Mouse (Mus musculus) ovary, postnatal 14 days (tissue): ENCODE data around the gene Nhs.

Source experiments
- DNase-seq: peaks from one replicate; pipeline ENCODE4 v3.0.0; 2022; ENCODE audit warnings: low spot score

The Nhs gene

DNA sequence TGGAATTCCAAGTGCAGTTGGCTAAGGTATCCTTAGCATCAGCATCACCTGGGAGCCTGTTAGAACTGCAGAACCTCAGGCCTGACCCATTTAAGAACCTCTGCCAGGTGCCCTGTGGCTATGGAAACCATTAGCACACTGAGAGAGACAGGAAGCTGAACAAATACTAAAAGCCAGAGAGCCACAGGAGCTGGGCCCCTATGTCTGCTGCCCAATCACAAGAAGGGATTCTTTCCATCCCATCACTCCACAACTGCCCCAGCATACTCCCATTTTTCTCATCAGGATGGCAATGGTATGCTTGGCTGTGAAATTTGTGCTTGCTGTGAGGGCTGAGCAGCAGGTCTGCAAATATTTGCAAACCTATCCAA lies 232.9 kb downstream of the Nhs start:
- DNase-seq = no peak

DNA sequence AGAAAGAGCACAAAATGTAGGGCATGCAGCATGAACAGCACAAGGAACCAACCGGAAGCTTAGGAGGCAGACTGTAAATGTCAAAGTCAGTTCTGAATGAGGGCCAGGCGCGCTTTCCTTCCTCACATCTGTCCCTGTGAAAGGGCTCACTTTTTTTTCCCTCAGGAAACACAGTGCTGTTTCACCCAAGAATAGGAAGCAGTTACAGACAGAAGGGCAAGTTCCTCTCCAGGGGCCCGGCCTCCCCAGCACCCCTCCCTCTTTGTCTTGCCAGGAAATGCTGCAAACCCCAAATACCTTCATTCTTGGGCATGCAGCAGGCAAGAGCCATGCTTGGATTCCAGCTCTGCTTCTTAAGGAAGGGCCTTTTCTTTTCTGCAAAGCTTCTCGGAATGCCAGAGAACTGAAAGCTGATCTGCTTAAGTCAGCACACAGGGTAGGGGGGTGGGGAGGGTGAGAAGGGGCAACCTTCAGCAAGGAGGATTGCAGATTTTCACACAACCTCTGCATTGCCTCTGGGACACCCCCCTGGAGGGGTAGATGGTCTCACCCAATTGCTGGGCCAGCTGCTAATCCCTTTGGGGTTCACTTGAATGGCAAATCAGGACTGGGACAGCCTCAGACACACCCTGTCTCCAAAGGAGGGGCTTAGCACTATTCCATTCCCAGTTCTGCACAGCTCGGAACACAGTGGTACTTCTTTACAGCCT lies 233.4 kb downstream of the Nhs start:
- DNase-seq = no peak

DNA sequence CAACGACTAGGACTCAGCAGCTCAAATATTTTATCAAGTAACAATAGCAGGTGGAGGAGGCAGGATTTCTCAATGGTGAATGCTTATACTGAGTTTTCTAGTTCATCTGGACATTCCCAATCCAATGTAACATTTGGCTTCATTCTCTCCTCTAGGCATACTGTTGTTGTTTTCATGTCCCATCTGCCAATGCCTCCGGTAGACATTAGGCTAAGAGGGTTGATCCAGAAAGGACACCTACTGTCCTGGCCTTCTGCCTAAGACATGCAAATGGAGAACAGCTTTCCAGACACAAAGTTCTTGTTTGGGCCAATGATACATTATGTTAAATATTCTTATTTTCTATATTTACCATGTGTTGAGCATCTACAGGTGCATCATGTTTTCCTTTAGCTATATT lies 236.9 kb downstream of the Nhs start:
- no peak for DNase-seq

DNA sequence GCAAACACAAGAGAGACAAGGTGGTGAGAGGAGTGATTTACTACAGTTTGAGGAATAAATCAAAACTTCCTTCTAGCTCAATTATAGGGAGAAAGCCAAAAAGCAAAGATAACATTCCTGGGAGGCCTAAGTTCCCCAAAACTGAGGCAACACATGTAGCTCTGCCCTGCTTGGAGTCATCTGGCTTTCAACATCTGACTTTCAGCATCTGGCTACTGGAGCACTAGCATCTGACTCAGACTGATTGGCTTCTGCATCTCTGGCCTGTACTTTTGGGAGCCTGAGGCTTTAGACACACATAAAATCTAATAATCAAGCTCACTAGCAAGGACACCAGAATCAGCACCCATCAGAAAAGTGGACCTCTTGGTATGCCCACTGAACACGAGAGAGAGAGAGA lies 237.9 kb downstream of the Nhs start:
- no peak for DNase-seq

DNA sequence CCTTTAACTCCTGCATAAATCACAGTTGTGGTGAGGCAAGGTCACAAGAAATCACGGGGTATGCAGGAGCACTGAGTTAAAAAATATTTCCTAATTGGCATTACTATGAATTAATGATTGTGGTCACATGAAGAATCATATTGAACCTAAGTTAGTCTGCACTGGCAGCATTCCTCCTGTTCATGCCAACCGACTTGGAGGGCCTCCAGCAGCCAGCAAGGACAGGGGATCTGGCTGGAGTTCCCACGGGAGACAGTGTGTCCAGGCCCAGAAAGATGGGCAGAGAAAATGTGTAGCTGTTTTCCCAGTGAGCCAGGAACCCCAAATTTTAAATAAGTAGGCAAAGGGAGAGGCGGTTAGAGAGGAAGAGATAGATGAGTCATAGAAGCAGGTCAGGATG lies 249.6 kb downstream of the Nhs start:
- DNase-seq = no peak

DNA sequence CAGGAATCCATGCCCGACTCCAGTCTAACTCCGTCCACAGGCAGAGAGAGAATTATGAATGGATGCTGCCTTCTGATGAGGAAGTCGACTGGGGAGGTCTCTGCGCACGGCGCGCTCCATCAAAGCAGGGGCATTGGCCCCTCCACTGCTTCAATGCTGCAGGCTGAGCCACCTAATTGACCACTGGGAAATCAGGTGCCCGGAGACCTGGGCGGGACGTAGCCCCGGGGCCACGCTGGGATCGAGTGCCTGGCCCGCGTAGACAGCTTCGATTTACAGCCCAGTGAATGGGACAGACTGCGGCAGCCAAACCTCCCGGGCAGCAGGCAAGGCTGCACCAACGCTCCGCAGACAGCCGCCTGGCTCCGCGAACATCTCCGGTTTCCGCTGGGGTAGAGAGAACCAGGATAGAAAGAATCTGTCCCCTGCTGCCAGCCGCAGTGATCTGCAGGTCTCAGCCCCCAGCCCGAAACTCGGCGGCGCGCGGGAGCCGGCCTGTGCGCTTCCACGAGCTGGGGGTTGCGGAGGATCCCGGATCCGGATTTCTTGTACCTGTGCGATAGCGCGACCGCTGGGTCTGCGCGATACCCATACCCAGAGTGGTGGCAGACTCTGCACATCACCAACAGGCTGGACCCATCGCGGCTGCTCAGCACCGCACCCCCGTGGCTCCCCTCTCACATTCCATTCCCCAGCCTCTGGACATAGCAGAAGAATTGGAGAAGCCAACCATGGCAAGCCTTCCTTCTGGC lies 250.7 kb downstream of the Nhs start:
- DNase-seq = no peak

DNA sequence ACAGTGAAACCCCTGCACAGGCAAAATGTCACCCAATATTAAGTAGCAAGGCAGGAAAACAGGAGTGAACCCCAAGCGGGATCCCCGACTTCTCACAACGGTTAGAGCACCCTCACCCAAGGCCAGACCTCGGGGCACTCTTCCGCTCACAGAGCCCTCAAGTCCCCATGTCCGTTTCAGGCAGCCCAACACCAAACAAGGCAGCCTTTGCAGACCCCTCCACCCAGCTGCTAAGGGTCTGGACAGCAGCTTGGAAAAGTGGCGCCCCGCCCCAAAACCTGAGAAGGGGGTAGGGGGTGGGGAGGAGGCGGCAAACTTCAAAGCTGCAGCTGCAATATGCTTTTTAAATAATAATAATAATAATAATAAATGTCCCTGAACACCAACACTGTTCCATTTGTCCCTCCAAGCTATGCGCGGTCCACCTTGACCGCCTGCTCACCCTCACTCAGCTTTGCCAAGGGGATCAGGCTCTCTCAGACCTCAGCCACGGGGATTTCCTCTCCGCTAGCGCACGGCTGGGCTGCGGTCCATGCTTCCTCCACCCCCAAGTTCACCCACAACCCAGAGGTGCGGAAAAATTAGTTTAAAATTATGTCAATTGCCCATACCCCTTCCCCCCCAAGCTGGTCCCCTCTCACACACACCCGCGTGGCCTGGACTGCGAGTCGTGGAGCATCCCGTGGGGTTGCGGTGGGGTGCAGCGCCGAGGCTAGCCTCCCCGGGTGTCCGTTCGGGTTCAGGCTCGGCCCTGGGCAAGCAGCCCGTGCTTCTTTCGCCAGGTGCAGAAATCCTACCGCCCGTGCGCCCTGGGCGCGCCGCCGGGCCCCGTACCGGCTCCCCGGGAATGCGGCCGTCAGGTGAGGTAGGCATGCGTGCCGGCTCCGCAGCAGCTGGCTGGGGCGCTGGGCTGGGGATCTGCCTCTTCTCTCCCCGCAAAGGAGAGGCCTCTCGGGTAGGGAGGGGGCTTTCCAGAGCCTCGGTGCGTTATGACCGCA lies 251.6 kb downstream of the Nhs start:
- DNase-seq = no peak

DNA sequence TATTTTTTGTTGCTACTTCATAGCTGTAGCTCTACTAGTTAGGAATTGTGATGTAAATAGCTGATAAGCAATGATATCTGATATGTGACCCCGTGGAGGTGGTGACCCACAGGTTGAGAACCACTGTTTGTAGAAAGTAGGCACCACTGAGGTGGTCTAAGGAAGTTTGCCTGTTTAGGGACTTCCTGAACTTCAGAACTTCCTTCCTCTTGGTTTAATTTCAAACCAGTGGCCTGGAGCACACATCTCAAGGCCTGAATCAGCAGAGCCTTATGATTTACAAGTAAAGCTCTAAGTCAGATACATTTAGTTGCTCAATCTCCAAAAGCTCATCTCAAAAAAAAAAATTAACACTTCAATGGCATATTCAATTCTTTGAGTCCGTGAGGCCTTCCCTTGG lies 265.1 kb downstream of the Nhs start:
- no peak for DNase-seq

DNA sequence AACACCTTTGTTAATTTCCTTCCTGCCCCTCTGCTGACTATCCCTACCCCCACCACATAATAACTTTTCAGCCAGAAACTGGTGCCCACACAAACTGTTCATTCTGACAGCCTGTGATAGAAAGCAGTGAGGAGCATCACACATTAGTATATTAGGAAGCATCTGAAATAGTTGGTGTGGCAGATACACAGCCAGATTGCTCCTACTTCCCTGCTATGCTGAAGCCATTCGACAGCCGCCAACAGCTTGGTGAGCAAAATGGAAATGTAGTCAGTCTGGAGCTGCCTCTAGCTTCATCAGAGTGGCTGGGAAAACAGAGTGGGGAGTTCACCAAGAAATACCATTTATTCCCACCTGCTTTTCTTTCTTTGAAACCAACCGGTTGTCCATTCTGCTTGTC lies 275.9 kb downstream of the Nhs start:
- DNase-seq = no peak

DNA sequence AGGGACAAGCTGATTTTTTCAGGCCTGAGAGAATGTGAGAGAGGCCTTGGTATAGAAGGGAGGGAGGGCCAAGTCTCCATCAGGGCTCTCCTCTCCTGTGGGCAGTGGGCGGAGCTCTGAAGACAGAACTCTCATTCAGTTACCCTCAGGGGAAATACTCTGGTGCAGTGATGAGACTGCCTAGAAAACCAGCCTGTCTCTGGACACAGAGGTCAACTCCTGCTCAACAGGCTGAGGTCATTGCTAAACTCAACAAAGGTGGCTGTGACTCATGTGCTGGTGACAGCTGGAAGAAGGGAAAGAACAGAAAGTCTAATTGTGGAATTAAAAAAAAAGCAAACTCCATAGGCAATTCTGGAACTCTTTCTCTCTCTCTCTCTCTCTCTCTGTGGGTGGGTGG lies 282.4 kb downstream of the Nhs start:
- DNase-seq = no peak

DNA sequence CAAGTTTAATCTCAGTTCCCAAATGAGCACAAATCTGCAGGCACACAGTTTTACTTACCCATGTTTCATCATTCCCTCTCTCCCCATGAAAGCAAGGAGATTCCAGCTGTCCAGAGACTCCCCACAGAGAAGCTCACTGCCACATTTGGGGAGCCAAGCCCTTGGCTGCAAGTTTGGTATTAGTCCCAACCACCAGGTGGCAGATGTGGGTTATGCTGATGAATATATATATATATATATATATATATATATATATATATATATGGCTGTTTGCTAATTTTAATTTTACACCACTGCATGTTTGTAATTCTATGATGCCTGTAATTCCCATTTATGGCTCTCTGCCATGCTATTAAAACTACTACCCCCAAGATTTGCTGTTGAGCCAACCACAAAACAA lies 286.0 kb downstream of the Nhs start:
- DNase-seq = no peak

DNA sequence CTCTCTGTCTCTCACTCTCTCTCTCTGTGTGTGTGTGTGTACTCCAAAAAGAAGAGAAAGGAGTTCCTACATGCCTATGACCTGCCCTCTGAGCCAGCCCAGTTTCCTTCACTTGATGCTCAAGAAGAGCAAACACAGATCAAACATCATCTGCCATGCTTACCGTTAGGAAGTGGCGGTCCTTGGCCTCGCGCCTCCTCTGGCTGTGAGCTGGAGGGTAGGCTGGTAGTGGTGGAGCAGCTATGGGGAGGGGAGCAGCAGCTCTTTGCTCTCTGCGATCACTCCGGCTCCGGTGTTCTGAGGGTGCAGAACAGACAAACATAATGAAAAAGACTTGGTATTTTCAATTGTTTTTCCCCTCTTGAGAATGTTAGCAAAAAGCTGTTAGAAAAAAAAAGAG lies 288.2 kb downstream of the Nhs start:
- DNase-seq = no peak

DNA sequence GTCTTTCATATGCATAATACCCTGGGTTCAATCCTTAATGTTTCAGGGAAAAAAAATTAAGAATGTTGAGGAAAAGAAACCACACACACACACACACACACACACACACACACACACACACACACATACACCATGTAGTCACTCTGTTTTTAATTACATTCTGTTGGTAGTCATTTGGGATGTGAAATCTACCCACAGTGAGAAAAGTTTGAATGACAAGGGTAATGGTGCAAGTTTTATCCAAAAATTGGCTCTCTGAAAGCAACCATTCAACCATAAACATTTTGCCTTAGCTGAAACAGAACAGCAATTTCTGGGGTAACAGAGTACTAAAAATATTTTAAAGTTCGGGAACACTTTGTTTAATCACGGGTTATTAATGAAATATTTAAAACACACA lies 303.9 kb downstream of the Nhs start:
- no peak for DNase-seq

DNA sequence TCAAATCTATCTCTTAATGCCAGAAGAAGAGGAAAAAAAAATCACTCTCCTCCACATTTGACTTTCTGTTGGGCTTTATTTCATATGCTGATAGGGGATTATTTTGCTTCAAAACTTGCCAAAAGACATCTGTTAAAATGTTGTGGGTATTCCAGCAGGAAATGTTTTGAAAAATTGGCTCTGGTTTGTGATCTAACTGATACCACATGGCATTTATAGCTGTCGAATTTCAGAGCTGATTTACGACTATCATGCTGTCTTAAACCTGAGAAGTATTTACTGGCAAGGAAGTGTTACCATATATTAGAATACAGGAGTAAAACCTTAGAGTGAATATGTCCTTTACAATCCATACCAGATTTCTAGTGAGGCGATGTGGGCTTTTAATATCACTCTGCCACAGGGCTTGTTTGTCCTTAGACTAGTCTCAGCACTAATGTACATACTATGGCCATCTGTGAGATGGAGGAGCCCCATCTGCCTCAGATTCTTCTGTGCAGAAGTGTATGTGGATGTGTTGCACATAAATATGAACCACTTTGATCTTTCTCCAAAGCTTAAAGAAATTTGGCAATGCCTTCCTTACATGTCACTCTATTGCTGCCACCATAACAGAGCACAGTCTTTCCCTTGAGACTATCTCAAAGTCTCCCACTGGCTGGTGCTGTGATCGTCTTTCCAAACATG lies 305.8 kb downstream of the Nhs start:
- no peak for DNase-seq

DNA sequence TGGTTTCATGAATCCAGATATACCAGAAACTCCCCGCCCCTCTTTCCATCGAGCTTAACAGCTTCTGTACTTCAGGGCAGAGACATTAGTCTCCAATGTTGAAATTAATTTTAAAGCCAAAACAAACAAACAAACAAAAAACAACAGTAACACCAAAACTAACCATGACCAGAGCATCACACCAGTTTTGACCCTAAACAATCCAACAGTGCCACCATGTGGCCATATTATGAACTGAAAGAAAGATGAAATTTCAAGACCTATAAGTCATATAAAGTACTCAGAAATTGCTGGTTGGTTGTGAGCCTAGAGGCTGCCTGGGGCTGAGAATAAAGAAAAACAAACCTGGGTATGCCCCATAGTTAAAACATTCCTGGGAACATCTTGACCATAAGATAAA lies 333.3 kb downstream of the Nhs start:
- DNase-seq = peak; percentile 25

DNA sequence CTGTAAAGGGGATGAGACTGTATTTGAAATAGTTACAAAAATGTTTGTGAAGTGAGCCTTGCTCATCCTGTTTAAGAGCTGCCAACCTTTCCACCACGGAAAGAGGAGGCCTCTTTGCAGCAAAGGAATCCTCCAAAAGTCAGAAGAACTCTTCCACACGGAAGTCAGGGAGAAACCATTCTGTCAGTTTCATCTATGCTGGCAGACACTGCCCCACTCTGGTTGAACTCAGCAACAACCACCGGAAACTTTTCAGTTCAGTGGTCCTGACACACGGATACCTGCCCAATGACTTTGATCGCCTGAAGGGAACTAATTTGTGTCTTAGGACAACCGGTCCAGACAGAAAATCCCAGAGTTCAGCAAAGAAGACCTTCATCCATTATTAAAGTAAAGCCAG lies 369.3 kb downstream of the Nhs start:
- peak; percentile 5 for DNase-seq
